Mouse (Mus musculus) cerebellum, adult 11-12 months (tissue): ENCODE results near the gene Map7d1.

ENCODE experiments used
- DNase-seq: peaks from one replicate; pipeline ENCODE4 v3.0.0; 2022

Map7d1 gene

DNA sequence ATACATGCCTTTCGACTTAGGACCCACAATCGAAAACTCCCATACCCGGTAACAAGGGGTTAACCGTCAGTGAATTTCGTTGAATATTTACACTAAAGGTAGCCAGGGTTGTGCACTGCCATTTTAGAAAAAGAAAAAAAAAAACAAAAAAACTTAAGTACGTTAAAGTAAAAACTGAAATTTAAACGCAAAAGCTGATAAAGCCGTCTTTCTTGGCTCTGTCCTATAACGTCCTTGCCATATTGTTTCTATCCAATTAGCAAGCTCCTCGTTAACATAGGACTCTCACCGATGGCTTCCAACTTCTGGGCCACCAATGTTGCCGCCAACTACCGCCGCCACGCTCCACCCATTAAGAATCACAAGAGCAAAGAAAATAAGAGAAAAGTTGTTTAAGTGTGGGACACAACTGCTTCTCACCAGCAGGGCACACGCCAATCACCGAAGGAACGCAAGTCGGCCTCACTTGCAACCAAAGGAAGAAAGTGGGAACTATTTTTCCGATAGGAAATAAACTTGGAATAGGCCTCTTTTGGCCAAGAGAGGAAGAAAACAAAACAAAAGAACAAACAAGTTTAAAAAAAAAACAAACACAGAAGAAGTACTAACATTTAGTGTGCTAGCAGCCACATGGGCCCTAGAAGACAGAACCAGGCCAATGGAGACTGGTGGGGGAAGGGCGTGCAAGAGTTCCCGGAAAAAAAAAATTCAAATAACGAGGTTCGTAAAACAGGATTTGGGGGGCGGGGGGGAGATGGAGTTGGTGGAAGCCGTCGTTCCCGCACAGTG, 54.4 kb downstream of the Map7d1 start:
- peak; percentile 55 for DNase-seq

DNA sequence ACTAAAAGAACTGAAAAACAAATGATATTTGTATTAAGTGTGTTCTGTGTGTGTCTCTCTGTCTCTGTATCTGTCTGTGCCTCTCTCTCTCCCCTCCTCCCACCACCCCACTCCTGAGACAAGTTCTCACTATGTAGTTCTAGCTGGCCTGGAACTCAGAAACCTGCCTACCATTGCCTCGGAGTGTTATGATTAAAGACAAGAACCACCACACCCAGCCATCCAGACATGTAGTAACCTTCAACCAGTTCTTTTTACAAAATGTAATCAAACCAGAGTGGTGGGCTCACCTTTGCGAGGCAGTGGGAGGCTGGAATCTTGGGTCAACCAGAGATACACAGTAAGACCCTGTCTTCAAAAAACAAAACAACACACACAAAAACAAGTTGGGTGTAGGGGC, 55.5 kb downstream of the Map7d1 start:
- DNase-seq, result no peak

GRCm38 (mm10) chr4:126200036-126200435, 56.1 kb downstream of the Map7d1 start:
- DNase-seq, result no peak

DNA sequence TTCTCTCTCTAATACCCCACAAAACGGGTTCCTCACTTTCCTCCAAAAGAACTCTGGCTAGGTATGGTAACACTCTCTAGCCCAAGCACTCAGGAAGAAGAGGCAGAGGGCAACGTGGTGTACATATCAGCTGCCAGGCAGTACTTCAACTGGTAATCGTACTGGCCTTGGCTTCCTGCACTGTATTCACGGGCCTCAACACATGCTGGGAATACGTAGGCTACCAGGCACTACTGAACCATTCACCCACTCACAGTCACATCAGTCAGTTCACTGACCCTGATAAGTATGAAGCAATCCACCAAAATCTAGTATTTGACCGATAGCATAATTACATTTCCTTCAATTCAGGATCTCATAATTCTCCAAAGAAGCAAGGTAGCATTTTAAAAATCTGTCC, 56.6 kb downstream of the Map7d1 start:
- no peak for DNase-seq

GRCm38 (mm10) chr4:126197485-126197884, 58.7 kb downstream of the Map7d1 start:
- DNase-seq, result no peak

GRCm38 (mm10) chr4:126194916-126195315, 61.2 kb downstream of the Map7d1 start:
- no peak for DNase-seq

GRCm38 (mm10) chr4:126194216-126194615, 61.9 kb downstream of the Map7d1 start:
- no peak for DNase-seq

DNA sequence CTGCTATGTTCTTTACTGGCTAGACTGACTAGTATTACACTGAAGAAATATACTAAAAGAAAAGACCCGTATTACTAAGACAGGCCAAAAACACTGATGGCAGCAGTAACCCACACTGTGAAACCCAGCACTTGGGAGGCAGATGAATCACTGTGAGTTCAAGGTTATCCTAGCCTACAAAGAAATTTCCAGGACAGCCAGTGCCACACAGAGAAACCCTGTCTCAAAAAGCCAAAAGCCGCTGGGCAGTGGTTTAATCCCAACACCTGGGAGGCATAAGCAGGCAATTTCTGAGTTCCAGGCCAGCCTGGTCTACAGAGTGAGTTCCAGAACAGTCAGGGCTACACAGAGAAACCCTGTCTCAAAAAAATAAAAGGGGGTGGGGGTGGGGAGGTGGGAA, 65.5 kb downstream of the Map7d1 start:
- no peak for DNase-seq

DNA sequence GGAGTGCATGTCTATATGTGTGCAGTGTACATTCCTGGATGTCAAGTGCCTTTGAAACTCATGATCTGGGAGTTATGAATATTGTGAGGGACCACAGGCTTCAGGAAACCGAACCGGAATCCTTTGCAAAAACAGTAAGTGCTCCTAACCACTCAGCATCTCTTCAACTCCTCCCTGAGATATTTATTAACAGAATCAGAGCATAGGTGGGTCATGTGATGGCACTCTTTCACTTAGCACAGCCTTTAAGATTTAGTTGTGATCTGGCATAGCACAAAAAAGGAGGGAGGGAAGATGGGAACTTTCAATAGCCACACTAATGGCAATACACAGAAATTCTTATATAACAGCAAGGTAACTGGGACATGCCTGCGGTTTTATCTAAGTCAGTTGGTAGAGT, 69.0 kb downstream of the Map7d1 start:
- DNase-seq, result no peak

DNA sequence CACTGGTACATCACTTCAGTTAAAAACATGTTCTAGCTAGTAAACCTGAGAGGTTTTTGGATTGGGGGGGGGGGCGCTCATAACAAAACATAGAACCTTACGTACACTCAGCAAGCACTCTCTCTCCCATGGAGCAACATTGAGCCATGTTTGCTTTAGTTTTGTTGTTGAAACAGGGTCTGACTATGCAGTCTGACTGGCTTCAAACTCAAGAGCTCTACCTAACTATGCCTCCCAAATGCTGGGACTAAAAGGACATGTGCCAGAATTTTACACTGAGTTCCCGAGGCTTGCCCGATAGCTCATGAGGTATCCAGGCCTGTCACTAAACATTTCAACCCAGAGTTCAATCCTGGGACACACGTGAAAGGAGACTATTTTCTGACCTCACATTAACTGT, 73.1 kb downstream of the Map7d1 start:
- DNase-seq, result no peak
